Mouse (Mus musculus): Measurements from ENCODE around the gene Eva1c. TPM values are rescaled to one million over a fixed set of nuclear protein-coding genes. Genes with fewer than 3 reads are reported as not detected.
A peak's percentile ranks its signal among the peaks of the same experiment; 100 is the strongest.

Eva1c gene
- polyA plus RNA-seq, 1 experiment from 2014 or later = 0.82 TPM

DNA sequence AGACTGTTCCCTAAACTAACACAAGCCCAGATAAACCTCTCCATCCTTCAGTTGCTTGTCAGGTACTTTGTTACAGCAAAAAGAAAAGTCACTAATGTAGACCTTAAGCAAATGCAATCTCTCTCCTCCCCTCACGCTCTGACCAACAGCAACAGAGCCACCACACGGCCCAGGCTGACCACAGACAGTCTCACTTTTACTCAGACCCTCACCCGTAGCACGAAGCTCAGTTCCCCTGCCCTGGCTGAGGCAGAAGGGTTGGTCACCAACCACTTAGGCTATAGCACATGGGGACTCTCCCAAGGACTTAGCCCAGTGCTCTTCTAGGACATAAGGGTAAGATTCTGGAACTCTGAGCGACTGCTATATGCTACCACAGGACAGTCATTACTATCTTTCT, 27.7 kb upstream of the Eva1c start:
- no peak overlapping the region for H3K9ac ChIP-seq (replicated peaks; ENCODE audit: low read length)
- H3K27ac ChIP-seq (ENCODE audit: low read length) = no peak overlapping the region
- H3K9me3 ChIP-seq (ENCODE audit: low read length) = no peaks in the 10 kb centered on the region
- H3K4me2 ChIP-seq (replicated peaks; ENCODE audit: low read depth, low read length) = no peak overlapping the region
- no peak overlapping the region for H3K4me3 ChIP-seq (ENCODE audit: low read length)
- no peak for ATAC-seq (ENCODE audit: low FRiP score, low TSS enrichment)
- WGBS = 95% methylated on average over 5 of the region's 5 CpGs
- H3K4me1 ChIP-seq (ENCODE audit: insufficient read depth, low read length) = no peaks in the 10 kb centered on the region
- peaks cover 30% of the 10 kb centered on the region for H3K36me3 ChIP-seq (ENCODE audit: insufficient read depth, low read length)
- no peaks in the 10 kb centered on the region for H3K27me3 ChIP-seq (ENCODE audit: insufficient read depth, low read length)

GRCm38 (mm10) chr16:90799840-90800239, 26.7 kb upstream of the Eva1c start:
- 88% methylated on average over 10 of the region's 10 CpGs for WGBS
- Histone ChIP-seq H3K36me3 (ENCODE audit: insufficient read depth, low read length) (peaks cover 40% of the 10 kb centered on the region), H3K9me3 (ENCODE audit: low read length) (no peaks in the 10 kb centered on the region), H3K27me3 (ENCODE audit: insufficient read depth, low read length) (no peaks in the 10 kb centered on the region), H3K9ac (replicated peaks; ENCODE audit: low read length) (no peak overlapping the region), H3K27ac (ENCODE audit: low read length) (no peak overlapping the region), H3K4me3 (ENCODE audit: low read length) (no peak overlapping the region), H3K4me2 (replicated peaks; ENCODE audit: low read depth, low read length) (no peak overlapping the region), H3K4me1 (ENCODE audit: insufficient read depth, low read length) (no peaks in the 10 kb centered on the region)
- ATAC-seq (ENCODE audit: low FRiP score, low TSS enrichment) = no peak

DNA sequence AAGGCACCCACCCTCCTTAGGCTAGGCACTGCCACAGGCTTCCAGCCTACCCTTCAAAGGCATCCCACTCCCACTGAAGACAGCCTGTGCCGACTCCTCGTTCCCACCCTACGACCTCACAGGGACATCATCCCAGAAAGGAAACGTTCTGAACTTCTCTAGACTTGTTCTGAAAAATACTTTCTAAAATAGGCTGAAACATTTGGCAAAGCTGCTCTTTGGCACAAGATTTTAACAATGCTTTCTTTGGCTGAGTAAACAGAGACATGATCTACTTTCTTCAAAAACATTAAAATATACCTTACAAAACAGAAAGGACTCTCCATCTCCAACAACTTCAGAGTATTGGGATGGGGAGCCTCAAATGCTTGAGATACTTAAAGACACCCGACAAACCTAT, 25.3 kb upstream of the Eva1c start:
- no peaks in the 10 kb centered on the region for H3K4me1 ChIP-seq (ENCODE audit: insufficient read depth, low read length)
- H3K9ac ChIP-seq (replicated peaks; ENCODE audit: low read length) = no peak overlapping the region
- no peaks in the 10 kb centered on the region for H3K27me3 ChIP-seq (ENCODE audit: insufficient read depth, low read length)
- no peaks in the 10 kb centered on the region for H3K9me3 ChIP-seq (ENCODE audit: low read length)
- 87% methylated on average over 5 of the region's 5 CpGs for WGBS
- peaks cover 41% of the 10 kb centered on the region for H3K36me3 ChIP-seq (ENCODE audit: insufficient read depth, low read length)
- no peak overlapping the region for H3K27ac ChIP-seq (ENCODE audit: low read length)
- H3K4me2 ChIP-seq (replicated peaks; ENCODE audit: low read depth, low read length) = no peak overlapping the region
- no peak for ATAC-seq (ENCODE audit: low FRiP score, low TSS enrichment)
- no peak overlapping the region for H3K4me3 ChIP-seq (ENCODE audit: low read length)

DNA sequence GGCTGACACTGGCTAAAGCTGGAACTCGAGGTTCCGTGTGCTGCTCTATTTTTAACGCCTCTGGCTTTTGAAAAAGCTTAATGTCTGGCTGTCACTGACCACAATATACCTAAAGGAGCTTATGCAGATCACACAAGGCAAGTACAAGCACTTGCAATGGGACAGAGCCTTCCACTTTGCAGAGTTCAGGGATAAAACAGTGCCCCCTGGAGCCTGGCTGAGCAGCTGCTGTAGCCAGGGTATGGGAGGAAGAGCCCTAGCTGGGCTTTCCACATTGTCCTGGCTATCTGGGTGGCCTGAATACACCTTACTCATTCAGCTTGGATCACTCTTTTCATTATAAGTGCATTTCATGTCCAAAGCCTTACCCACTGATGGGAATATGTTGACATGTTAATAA, 24.6 kb upstream of the Eva1c start:
- Histone ChIP-seq H3K4me1 (ENCODE audit: insufficient read depth, low read length) (no peaks in the 10 kb centered on the region), H3K4me3 (ENCODE audit: low read length) (no peak overlapping the region), H3K9ac (replicated peaks; ENCODE audit: low read length) (no peak overlapping the region), H3K27me3 (ENCODE audit: insufficient read depth, low read length) (no peaks in the 10 kb centered on the region), H3K27ac (ENCODE audit: low read length) (no peak overlapping the region), H3K9me3 (ENCODE audit: low read length) (no peaks in the 10 kb centered on the region), H3K36me3 (ENCODE audit: insufficient read depth, low read length) (peaks cover 37% of the 10 kb centered on the region), H3K4me2 (replicated peaks; ENCODE audit: low read depth, low read length) (no peak overlapping the region)
- 88% methylated on average over 3 of the region's 3 CpGs for WGBS
- ATAC-seq (ENCODE audit: low FRiP score, low TSS enrichment) = no peak

GRCm38 (mm10) chr16:90804466-90804865, 22.1 kb upstream of the Eva1c start:
- WGBS = 95% methylated on average over 5 of the region's 5 CpGs
- H3K36me3 ChIP-seq (ENCODE audit: insufficient read depth, low read length) = peaks cover 30% of the 10 kb centered on the region
- no peak for ATAC-seq (ENCODE audit: low FRiP score, low TSS enrichment)
- H3K4me1 ChIP-seq (ENCODE audit: insufficient read depth, low read length) = peaks cover 3% of the 10 kb centered on the region
- no peak overlapping the region for H3K4me3 ChIP-seq (ENCODE audit: low read length)
- no peak overlapping the region for H3K9ac ChIP-seq (replicated peaks; ENCODE audit: low read length)
- no peaks in the 10 kb centered on the region for H3K27me3 ChIP-seq (ENCODE audit: insufficient read depth, low read length)
- no peak overlapping the region for H3K27ac ChIP-seq (ENCODE audit: low read length)
- no peaks in the 10 kb centered on the region for H3K9me3 ChIP-seq (ENCODE audit: low read length)
- no peak overlapping the region for H3K4me2 ChIP-seq (replicated peaks; ENCODE audit: low read depth, low read length)

DNA sequence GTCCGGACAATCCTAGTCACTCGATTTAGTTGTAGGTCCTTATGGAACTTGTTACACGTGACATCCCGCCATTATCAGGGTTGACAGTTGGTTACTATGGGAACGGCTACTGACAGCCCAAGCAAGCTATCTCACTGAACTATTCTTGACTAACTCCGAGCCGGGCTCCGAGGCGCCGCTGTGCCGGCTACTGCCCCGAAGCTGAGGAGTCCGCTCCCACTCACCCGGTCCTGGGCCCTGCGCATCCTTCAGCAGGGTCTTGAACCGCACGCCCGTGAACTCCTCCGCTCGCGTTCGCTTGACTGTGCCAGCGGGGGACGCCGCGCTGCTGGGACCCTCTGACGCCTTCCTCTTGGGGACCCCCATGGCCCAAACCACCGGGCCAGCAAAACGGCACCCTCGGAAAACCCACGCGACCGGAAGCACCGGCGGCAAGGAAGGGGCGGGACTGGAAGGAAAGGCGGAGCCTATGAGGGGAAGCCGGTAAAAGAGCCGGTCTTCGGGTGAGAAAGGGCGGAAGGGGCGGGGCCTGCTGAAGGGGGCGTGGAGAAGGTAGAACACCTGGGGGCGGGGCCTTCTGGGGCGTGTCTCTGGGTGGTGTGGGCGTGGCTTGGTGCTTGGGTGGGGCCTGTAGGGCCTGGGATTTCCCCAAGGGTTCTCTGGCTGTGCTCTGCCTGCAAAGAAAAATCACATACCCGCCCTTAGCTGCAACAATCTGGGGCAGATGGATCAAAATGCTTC, 16.4 kb upstream of the Eva1c start, which contains the start of gene Urb1:
Gene Urb1 (minus strand): TSS at position 439 of the 741 bp plus-strand sequence.
- peak within 1 kb of the TSS; percentile 97 for H3K4me3 ChIP-seq (ENCODE audit: low read length)
- H3K9me3 ChIP-seq (ENCODE audit: low read length) = no peaks in the 10 kb centered on the region
- H3K27ac ChIP-seq (ENCODE audit: low read length) = peak within 1 kb of the TSS; percentile 82
- WGBS = under 1% methylated on average over 47 of the region's 47 CpGs
- peaks cover 16% of the 10 kb centered on the region for H3K4me1 ChIP-seq (ENCODE audit: insufficient read depth, low read length)
- H3K36me3 ChIP-seq (ENCODE audit: insufficient read depth, low read length) = no peaks in the 10 kb centered on the region
- peak within 1 kb of the TSS; percentile 72 for H3K9ac ChIP-seq (replicated peaks; ENCODE audit: low read length)
- ATAC-seq (ENCODE audit: low FRiP score, low TSS enrichment) = peak; percentile 96
- no peaks in the 10 kb centered on the region for H3K27me3 ChIP-seq (ENCODE audit: insufficient read depth, low read length)
- H3K4me2 ChIP-seq (replicated peaks; ENCODE audit: low read depth, low read length) = peak within 1 kb of the TSS; percentile 72

DNA sequence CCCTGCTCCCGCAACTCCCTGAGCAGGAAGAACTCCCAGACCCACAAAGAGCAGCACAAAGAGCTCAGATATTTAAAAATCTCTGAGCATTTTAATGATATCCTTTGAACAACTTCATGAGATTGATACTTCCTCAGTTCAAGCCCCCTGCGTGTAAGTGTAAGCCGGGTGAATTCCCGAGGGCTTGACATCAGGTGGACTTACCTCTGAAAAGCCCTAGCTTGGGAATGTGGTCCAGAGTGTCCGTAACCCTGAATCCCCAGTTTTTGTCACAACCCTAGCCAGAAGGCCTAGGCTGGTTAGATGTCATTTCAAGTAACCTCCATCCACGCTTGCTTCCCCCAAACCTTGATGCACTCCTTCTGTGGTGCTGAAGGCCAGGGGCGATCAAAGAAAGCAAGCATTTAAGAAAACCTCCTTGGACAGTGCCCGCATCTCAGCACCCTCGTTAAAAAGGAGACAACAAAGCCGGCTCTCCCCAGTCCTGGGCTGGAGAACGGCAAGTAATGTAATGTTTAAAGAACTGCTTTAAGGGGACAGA, 15.7 kb upstream of the Eva1c start:
- H3K27ac ChIP-seq (ENCODE audit: low read length) = peak overlapping the region; percentile 68; the same call in 1 of the 2 replicates
- no peaks in the 10 kb centered on the region for H3K36me3 ChIP-seq (ENCODE audit: insufficient read depth, low read length)
- peak overlapping the region; percentile 72 for H3K4me2 ChIP-seq (replicated peaks; ENCODE audit: low read depth, low read length)
- H3K4me1 ChIP-seq (ENCODE audit: insufficient read depth, low read length) = peaks cover 16% of the 10 kb centered on the region
- H3K4me3 ChIP-seq (ENCODE audit: low read length) = peak overlapping the region; percentile 97
- WGBS = 44% methylated on average over 11 of the region's 11 CpGs
- ATAC-seq (ENCODE audit: low FRiP score, low TSS enrichment) = peak; percentile 35
- H3K9me3 ChIP-seq (ENCODE audit: low read length) = no peaks in the 10 kb centered on the region
- no peaks in the 10 kb centered on the region for H3K27me3 ChIP-seq (ENCODE audit: insufficient read depth, low read length)
- peak overlapping the region; percentile 59 for H3K9ac ChIP-seq (replicated peaks; ENCODE audit: low read length)

DNA sequence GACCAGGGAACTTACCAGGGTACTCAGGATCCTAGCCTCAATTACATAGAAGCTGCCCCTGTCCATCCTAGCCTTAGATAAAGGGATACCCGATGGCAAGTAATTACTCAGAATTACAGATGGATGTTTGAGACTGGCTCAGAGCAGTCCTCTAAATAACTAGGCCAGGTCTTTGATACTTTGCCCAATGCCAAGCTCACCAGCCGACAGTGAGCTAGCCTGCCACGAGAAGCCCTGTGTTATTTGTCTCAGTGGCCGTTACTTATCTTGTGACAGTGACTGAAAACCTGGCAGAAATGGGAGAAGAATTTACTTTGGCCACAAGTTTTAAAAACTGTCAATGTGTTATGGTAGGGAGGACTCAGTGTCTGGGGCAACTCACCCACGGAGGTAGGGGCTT, 14.4 kb upstream of the Eva1c start:
- Histone ChIP-seq H3K4me2 (replicated peaks; ENCODE audit: low read depth, low read length) (no peak overlapping the region), H3K9me3 (ENCODE audit: low read length) (no peaks in the 10 kb centered on the region), H3K4me3 (ENCODE audit: low read length) (no peak overlapping the region), H3K4me1 (ENCODE audit: insufficient read depth, low read length) (peaks cover 16% of the 10 kb centered on the region), H3K27me3 (ENCODE audit: insufficient read depth, low read length) (no peaks in the 10 kb centered on the region), H3K27ac (ENCODE audit: low read length) (no peak overlapping the region), H3K36me3 (ENCODE audit: insufficient read depth, low read length) (no peaks in the 10 kb centered on the region), H3K9ac (replicated peaks; ENCODE audit: low read length) (no peak overlapping the region)
- ATAC-seq (ENCODE audit: low FRiP score, low TSS enrichment) = no peak
- 81% methylated on average over 5 of the region's 5 CpGs for WGBS

GRCm38 (mm10) chr16:90820326-90820725, 6.2 kb upstream of the Eva1c start:
- Histone ChIP-seq H3K4me3 (ENCODE audit: low read length) (no peak overlapping the region), H3K9ac (replicated peaks; ENCODE audit: low read length) (no peak overlapping the region), H3K27ac (ENCODE audit: low read length) (no peak overlapping the region), H3K9me3 (ENCODE audit: low read length) (no peaks in the 10 kb centered on the region), H3K27me3 (ENCODE audit: insufficient read depth, low read length) (0 out of 2 replicates have a peak, but pooled peaks cover 2% of the 10 kb centered on the region), H3K4me1 (ENCODE audit: insufficient read depth, low read length) (no peaks in the 10 kb centered on the region), H3K4me2 (replicated peaks; ENCODE audit: low read depth, low read length) (no peak overlapping the region), H3K36me3 (ENCODE audit: insufficient read depth, low read length) (no peaks in the 10 kb centered on the region)
- WGBS = 80% methylated on average over 6 of the region's 6 CpGs
- ATAC-seq (ENCODE audit: low FRiP score, low TSS enrichment) = no peak

GRCm38 (mm10) chr16:90821046-90821697, 5.3 kb upstream of the Eva1c start:
- Histone ChIP-seq H3K9me3 (ENCODE audit: low read length) (no peaks in the 10 kb centered on the region), H3K36me3 (ENCODE audit: insufficient read depth, low read length) (no peaks in the 10 kb centered on the region), H3K9ac (replicated peaks; ENCODE audit: low read length) (no peak overlapping the region), H3K27me3 (ENCODE audit: insufficient read depth, low read length) (0 out of 2 replicates have a peak, but pooled peaks cover 2% of the 10 kb centered on the region), H3K4me2 (replicated peaks; ENCODE audit: low read depth, low read length) (no peak overlapping the region), H3K4me1 (ENCODE audit: insufficient read depth, low read length) (no peaks in the 10 kb centered on the region), H3K27ac (ENCODE audit: low read length) (no peak overlapping the region), H3K4me3 (ENCODE audit: low read length) (no peak overlapping the region)
- WGBS = 85% methylated on average over 14 of the region's 14 CpGs
- ATAC-seq (ENCODE audit: low FRiP score, low TSS enrichment) = no peak

All from kidney, embryonic 16.5 days (tissue).